Mouse (Mus musculus) megakaryocyte, embryonic 14.5 days (primary cell): Measurements from ENCODE around the gene Cgref1.

ENCODE experiments used
- FLI1 ChIP-seq: IDR thresholded peaks from 2 replicates; pipeline ENCODE4 v1.6.1; 2012; ENCODE audit warnings: low read length, inconsistent platforms, mixed read lengths
- GATA1 ChIP-seq: IDR thresholded peaks from 3 replicates; pipeline ENCODE4 v1.6.1; 2012; ENCODE audit warnings: mixed read lengths, low read length, inconsistent platforms, borderline replicate concordance

- TF ChIP-seq GATA1 (no peak), FLI1 (no peak)
These were observed 1.0 kb downstream of the Cgref1 start for GRCm38 (mm10) chr5:30944344-30944743.
